Mouse (Mus musculus): ENCODE data around the gene Bcl2l11.
A peak's percentile ranks its signal among the peaks of the same experiment; 100 is the strongest.

Bcl2l11 gene

GRCm38 (mm10) chr2:128111537-128111936 is 14.3 kb upstream of the Bcl2l11 start:
- no peak for DNase-seq (ENCODE audit: low spot score)

- DNase-seq (ENCODE audit: low spot score) = no peak
Measured at GRCm38 (mm10) chr2:128114621-128115020, 11.2 kb upstream of the Bcl2l11 start.

GRCm38 (mm10) chr2:128115579-128115978 is 10.3 kb upstream of the Bcl2l11 start:
- no peak for DNase-seq (ENCODE audit: low spot score)

GRCm38 (mm10) chr2:128117605-128118004 is 8.2 kb upstream of the Bcl2l11 start:
- DNase-seq (ENCODE audit: low spot score) = no peak

GRCm38 (mm10) chr2:128118971-128119370 is 6.9 kb upstream of the Bcl2l11 start:
- no peak for DNase-seq (ENCODE audit: low spot score)

GRCm38 (mm10) chr2:128122491-128122890 is 3.3 kb upstream of the Bcl2l11 start:
- DNase-seq (ENCODE audit: low spot score) = peak; percentile 15

- no peak for DNase-seq (ENCODE audit: low spot score)
Measured at GRCm38 (mm10) chr2:128122891-128123771, 2.7 kb upstream of the Bcl2l11 start.

GRCm38 (mm10) chr2:128123921-128124683 is 1.7 kb upstream of the Bcl2l11 start:
- no peak for DNase-seq (ENCODE audit: low spot score)

- DNase-seq (ENCODE audit: low spot score) = no peak
Measured at GRCm38 (mm10) chr2:128124693-128125092, 1.1 kb upstream of the Bcl2l11 start.

- DNase-seq (ENCODE audit: low spot score) = no peak
Measured at GRCm38 (mm10) chr2:128126591-128127051, 783 bp downstream of the Bcl2l11 start.

- peak; percentile 83 for DNase-seq (ENCODE audit: low spot score)
Measured at GRCm38 (mm10) chr2:128127121-128127671, 1.4 kb downstream of the Bcl2l11 start.

- peak; percentile 56 for DNase-seq (ENCODE audit: low spot score)
Measured at GRCm38 (mm10) chr2:128127691-128128292, 2.0 kb downstream of the Bcl2l11 start.

- DNase-seq (ENCODE audit: low spot score) = no peak
Measured at GRCm38 (mm10) chr2:128128532-128128931, 2.7 kb downstream of the Bcl2l11 start.

GRCm38 (mm10) chr2:128131503-128131902 is 5.7 kb downstream of the Bcl2l11 start:
- DNase-seq (ENCODE audit: low spot score) = no peak

GRCm38 (mm10) chr2:128132635-128133034 is 6.8 kb downstream of the Bcl2l11 start:
- DNase-seq (ENCODE audit: low spot score) = no peak

- no peak for DNase-seq (ENCODE audit: low spot score)
Measured at GRCm38 (mm10) chr2:128133865-128134264, 8.0 kb downstream of the Bcl2l11 start.

- DNase-seq (ENCODE audit: low spot score) = no peak
Measured at GRCm38 (mm10) chr2:128134474-128134873, 8.6 kb downstream of the Bcl2l11 start.

- DNase-seq (ENCODE audit: low spot score) = no peak
Measured at GRCm38 (mm10) chr2:128134948-128135347, 9.1 kb downstream of the Bcl2l11 start.

GRCm38 (mm10) chr2:128136769-128137433 is 11.1 kb downstream of the Bcl2l11 start:
- no peak for DNase-seq (ENCODE audit: low spot score)

- DNase-seq (ENCODE audit: low spot score) = no peak
Measured at GRCm38 (mm10) chr2:128137480-128138276, 11.8 kb downstream of the Bcl2l11 start.

- no peak for DNase-seq (ENCODE audit: low spot score)
Measured at GRCm38 (mm10) chr2:128138924-128139323, 13.1 kb downstream of the Bcl2l11 start.

Measured in ovary, postnatal 10 days (tissue).